Mouse (Mus musculus) G1E (cell line): ENCODE measurements at regions not wholly inside any gene's neighbourhood (a gene's known extent, or its start where the extent isn't known, plus 50 kb on each side); places are given as distances from the start of the nearest gene placed in this dataset.
"Not testable (repeated sequence)": the region's sequence is repeated elsewhere in the genome, so short reads cannot be mapped to it uniquely, and the experiment has no call there.

Experiments used
- CTCF ChIP-seq: IDR thresholded peaks from 2 replicates; pipeline ENCODE4 v1.5.1; 2012; ENCODE audit warnings: low read depth, low read length, inconsistent platforms, mixed read lengths
- POLR2AphosphoS5 ChIP-seq: IDR thresholded peaks from 2 replicates; pipeline ENCODE4 v1.6.1; 2012; ENCODE audit warnings: low read depth, low read length, inconsistent platforms; ENCODE audit not compliant: insufficient replicate concordance
- TAL1 ChIP-seq: conservative IDR thresholded peaks from 2 replicates; pipeline ENCODE4 v1.6.1; 2012; ENCODE audit warnings: low read depth, low read length, inconsistent platforms, mixed read lengths

DNA sequence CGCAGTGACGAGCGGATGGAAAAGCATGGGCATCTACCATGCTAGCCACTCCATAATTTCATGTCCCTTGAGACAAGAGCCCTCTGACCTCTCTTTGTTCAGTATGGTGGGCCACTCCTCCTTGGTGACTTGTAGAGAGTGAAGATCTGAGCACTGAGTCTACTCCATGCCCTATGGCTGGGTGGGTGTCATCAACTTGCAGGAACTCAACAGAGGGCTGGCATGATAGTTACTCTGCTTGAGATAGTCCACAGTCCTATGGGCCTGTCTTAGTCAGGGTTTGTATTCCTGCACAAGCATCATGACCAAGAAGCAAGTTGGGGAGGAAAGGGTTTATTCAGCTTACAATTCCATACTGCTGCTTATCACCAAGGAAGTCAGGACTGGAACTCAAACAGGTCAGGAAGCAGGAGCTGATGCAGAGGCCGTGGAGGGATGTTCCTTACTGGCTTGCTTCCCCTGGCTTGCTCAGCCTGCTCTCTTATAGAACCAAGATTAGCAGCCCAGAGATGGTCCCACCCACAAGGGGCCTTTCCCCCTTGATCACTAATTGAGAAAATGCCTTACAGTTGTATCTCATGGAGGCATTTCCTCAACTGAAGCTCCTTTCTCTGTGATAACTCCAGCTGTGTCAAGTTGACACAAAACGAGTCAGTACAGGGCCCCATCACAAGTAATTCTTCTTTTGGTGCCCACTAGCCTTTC, 52.6 kb upstream of the Cdyl start:
- not testable (repeated sequence) for TF ChIP-seq POLR2AphosphoS5, CTCF, TAL1
